Mouse (Mus musculus): ENCODE results near the gene Gm19668.

GRCm38 (mm10) chr10:77788621-77789020 is 10.3 kb downstream of the Gm19668 start:
- TF ChIP-seq POLR2A (IDR thresholded peaks at IDR 0.05; ENCODE audit: insufficient read length, low read depth) (no peak), MYOD1 (IDR thresholded peaks at IDR 0.05; ENCODE audit: control insufficient read depth in 1 of 3, insufficient read length in 2 of 3, low read depth in 2 of 3) (no peak), MYOG (IDR thresholded peaks at IDR 0.05; ENCODE audit: control insufficient read depth in 1 of 3, insufficient read depth in 1 of 3, insufficient read length in 2 of 3, low read depth in 2 of 3) (no peak), CEBPB (IDR thresholded peaks at IDR 0.05; ENCODE audit: insufficient read depth, poor library complexity, severe bottlenecking) (no peak), TCF12 (IDR thresholded peaks at IDR 0.05; ENCODE audit: insufficient read depth, poor library complexity, severe bottlenecking) (no peak), USF1 (IDR thresholded peaks at IDR 0.05; ENCODE audit: low read depth) (no peak), MAX (IDR thresholded peaks at IDR 0.05; ENCODE audit: low read depth) (no peak), REST (IDR thresholded peaks at IDR 0.05; ENCODE audit: insufficient read depth, insufficient read length) (no peak), E2F4 (IDR thresholded peaks at IDR 0.05; ENCODE audit: insufficient read depth) (no peak)
